Mouse (Mus musculus) heart, embryonic 10.5 days (tissue): Measurements from ENCODE around the gene Matk. TPM values are rescaled to one million over a fixed set of nuclear protein-coding genes. Genes with fewer than 3 reads are reported as not detected.
A peak's percentile ranks its signal among the peaks of the same experiment; 100 is the strongest.

Experiments
- DNase-seq: peaks from one replicate; pipeline ENCODE4 v3.0.0-alpha.2; 2017; ENCODE audit warnings: low spot score
- H3K27ac ChIP-seq: fragments of 300-500 bp; sonication (generic); 2 replicates; pipeline ENCODE4 v1.5.1; 2016; ENCODE audit warnings: mild to moderate bottlenecking
- H3K27me3 ChIP-seq: fragments of 300-500 bp; sonication (generic); 2 replicates; pipeline ENCODE4 v1.6.1; 2016; ENCODE audit warnings: mild to moderate bottlenecking; ENCODE audit not compliant: poor library complexity, insufficient read depth, severe bottlenecking
- H3K36me3 ChIP-seq: fragments of 300-500 bp; sonication (generic); 2 replicates; pipeline ENCODE4 v1.6.1; 2016; ENCODE audit warnings: mild to moderate bottlenecking, moderate library complexity
- H3K4me1 ChIP-seq: fragments of 300-500 bp; sonication (generic); 2 replicates; pipeline ENCODE4 v1.6.1; 2016; ENCODE audit warnings: mild to moderate bottlenecking
- H3K4me3 ChIP-seq: fragments of 300-500 bp; sonication (generic); 2 replicates; pipeline ENCODE4 v1.5.1; 2016; ENCODE audit warnings: mild to moderate bottlenecking, moderate library complexity
- H3K9me3 ChIP-seq: fragments of 300-500 bp; sonication (generic); 2 replicates; pipeline ENCODE4 v1.6.1; 2016; ENCODE audit warnings: mild to moderate bottlenecking, moderate library complexity
- WGBS: fragments of 180-500 bp; shearing (Covaris S2); methylation state at CpG from one replicate; pipeline ENCODE4 v1.1.7; 2016; 5-methylcytosine and 5-hydroxymethylcytosine counted together
- polyA plus RNA-seq: library from polyadenylated mRNA; unstranded; fragments of >200 nt; fragmentation: Nextera tagmentation; extraction: Ambion mirVana; gene quantifications from 2 replicates; pipeline ENCODE4 v1.2.1, GENCODE M21; 2016

Gene Matk
- polyA plus RNA-seq, 1 experiment from 2014 or later, result 2.2 TPM

- H3K36me3 ChIP-seq, result peaks cover 15% of the 10 kb centered on the region
- no peak for DNase-seq
- H3K4me3 ChIP-seq, result no peak overlapping the region
- H3K9me3 ChIP-seq, result no peaks in the 10 kb centered on the region
- 73% methylated on average over 22 of the region's 22 CpGs for WGBS
- peaks cover 60% of the 10 kb centered on the region for H3K27me3 ChIP-seq
- no peak overlapping the region for H3K27ac ChIP-seq
- H3K4me1 ChIP-seq, result peaks cover 16% of the 10 kb centered on the region
Measured at GRCm38 (mm10) chr10:81277676-81278075, 24.9 kb downstream of the Matk start.

- no peak overlapping the region; the same call in 1 of the 2 replicates for H3K4me3 ChIP-seq
- H3K9me3 ChIP-seq, result no peaks in the 10 kb centered on the region
- no peaks in the 10 kb centered on the region; the same call in 1 of the 2 replicates for H3K36me3 ChIP-seq
- no peak for DNase-seq
- peaks cover 78% of the 10 kb centered on the region for H3K27me3 ChIP-seq
- peak overlapping the region; percentile 44; the same call in 1 of the 2 replicates for H3K27ac ChIP-seq
- peaks cover 16% of the 10 kb centered on the region for H3K4me1 ChIP-seq
- 32% methylated on average over 10 of the region's 10 CpGs for whole genome bisulfite sequencing
Measured at GRCm38 (mm10) chr10:81279496-81279895, 26.8 kb downstream of the Matk start.

- H3K27ac ChIP-seq, result no peak overlapping the region
- no peak for DNase-seq
- H3K9me3 ChIP-seq, result no peaks in the 10 kb centered on the region
- no peak overlapping the region for H3K4me3 ChIP-seq
- H3K36me3 ChIP-seq, result no peaks in the 10 kb centered on the region; the same call in 1 of the 2 replicates
- H3K27me3 ChIP-seq, result peaks cover 83% of the 10 kb centered on the region
- WGBS, result 42% methylated on average over 6 of the region's 6 CpGs
- peaks cover 30% of the 10 kb centered on the region for H3K4me1 ChIP-seq
Measured at GRCm38 (mm10) chr10:81284189-81284588, 31.5 kb downstream of the Matk start.

- DNase-seq, result no peak
- Histone ChIP-seq H3K4me3 (peak overlapping the region; percentile 55; the same call in 1 of the 2 replicates), H3K4me1 (peaks cover 29% of the 10 kb centered on the region), H3K9me3 (no peaks in the 10 kb centered on the region), H3K27ac (no peak overlapping the region), H3K36me3 (no peaks in the 10 kb centered on the region; the same call in 1 of the 2 replicates), H3K27me3 (peaks cover 83% of the 10 kb centered on the region)
- WGBS, result 9% methylated on average over 17 of the region's 17 CpGs
Measured at GRCm38 (mm10) chr10:81284719-81285118, 32.0 kb downstream of the Matk start.

- peak; percentile 96 for DNase-seq
- Histone ChIP-seq H3K27ac (peak overlapping the region; percentile 84), H3K27me3 (peaks cover 83% of the 10 kb centered on the region), H3K4me1 (peaks cover 29% of the 10 kb centered on the region), H3K4me3 (peak overlapping the region; percentile 55), H3K9me3 (no peaks in the 10 kb centered on the region), H3K36me3 (no peaks in the 10 kb centered on the region)
- WGBS, result 2% methylated on average over 54 of the region's 54 CpGs
Measured at GRCm38 (mm10) chr10:81285694-81286450, 33.1 kb downstream of the Matk start.

- no peak overlapping the region for H3K4me3 ChIP-seq
- peaks cover 83% of the 10 kb centered on the region for H3K27me3 ChIP-seq
- peaks cover 30% of the 10 kb centered on the region for H3K4me1 ChIP-seq
- H3K27ac ChIP-seq, result no peak overlapping the region
- DNase-seq, result no peak
- no peaks in the 10 kb centered on the region for H3K36me3 ChIP-seq
- H3K9me3 ChIP-seq, result no peaks in the 10 kb centered on the region
- WGBS, result 38% methylated on average over 6 of the region's 6 CpGs
Measured at GRCm38 (mm10) chr10:81286586-81286985, 33.9 kb downstream of the Matk start.

- Histone ChIP-seq H3K27me3 (peaks cover 80% of the 10 kb centered on the region), H3K36me3 (no peaks in the 10 kb centered on the region), H3K4me1 (peaks cover 30% of the 10 kb centered on the region), H3K4me3 (no peak overlapping the region), H3K9me3 (no peaks in the 10 kb centered on the region), H3K27ac (no peak overlapping the region)
- WGBS, result 49% methylated on average over 8 of the region's 8 CpGs
- DNase-seq, result no peak
Measured at GRCm38 (mm10) chr10:81287513-81288157, 34.9 kb downstream of the Matk start.

GRCm38 (mm10) chr10:81288601-81289000 lies 35.9 kb downstream of the Matk start:
- Histone ChIP-seq H3K4me1 (peaks cover 37% of the 10 kb centered on the region), H3K27ac (no peak overlapping the region), H3K36me3 (no peaks in the 10 kb centered on the region), H3K27me3 (peaks cover 70% of the 10 kb centered on the region), H3K9me3 (no peaks in the 10 kb centered on the region), H3K4me3 (0 out of 2 replicates have a peak overlapping the region, but pooled peaks have one; percentile 3)
- no peak for DNase-seq
- 24% methylated on average over 6 of the region's 6 CpGs for WGBS

GRCm38 (mm10) chr10:81289278-81289677 lies 36.5 kb downstream of the Matk start:
- H3K36me3 ChIP-seq, result no peaks in the 10 kb centered on the region
- no peak overlapping the region; the same call in 1 of the 2 replicates for H3K4me3 ChIP-seq
- no peak overlapping the region for H3K27ac ChIP-seq
- 4% methylated on average over 7 of the region's 7 CpGs for WGBS
- peaks cover 44% of the 10 kb centered on the region for H3K4me1 ChIP-seq
- H3K27me3 ChIP-seq, result peaks cover 63% of the 10 kb centered on the region
- no peaks in the 10 kb centered on the region for H3K9me3 ChIP-seq
- peak; percentile 86 for DNase-seq

- no peaks in the 10 kb centered on the region for H3K9me3 ChIP-seq
- H3K27me3 ChIP-seq, result peaks cover 58% of the 10 kb centered on the region
- H3K36me3 ChIP-seq, result no peaks in the 10 kb centered on the region
- H3K4me3 ChIP-seq, result 0 out of 2 replicates have a peak overlapping the region, but pooled peaks have one; percentile 1
- no peak overlapping the region for H3K27ac ChIP-seq
- WGBS, result 59% methylated on average over 14 of the region's 14 CpGs
- peaks cover 47% of the 10 kb centered on the region for H3K4me1 ChIP-seq
- no peak for DNase-seq
Measured at GRCm38 (mm10) chr10:81289811-81290210, 37.1 kb downstream of the Matk start.

GRCm38 (mm10) chr10:81290698-81291460 lies 38.1 kb downstream of the Matk start:
- no peak for DNase-seq

GRCm38 (mm10) chr10:81291511-81292104 lies 38.9 kb downstream of the Matk start, which contains the start of gene Tjp3:
Gene Tjp3 (minus strand): TSS chr10:81291581.
- H3K27ac ChIP-seq, result no peak within 1 kb of the TSS
- DNase-seq, result no peak
- peaks cover 46% of the 10 kb centered on the region for H3K4me1 ChIP-seq
- H3K4me3 ChIP-seq, result peak within 1 kb of the TSS; percentile 79; the same call in 1 of the 2 replicates
- H3K36me3 ChIP-seq, result peaks cover 6% of the 10 kb centered on the region; the same call in 1 of the 2 replicates
- 71% methylated on average over 9 of the region's 9 CpGs for WGBS
- no peaks in the 10 kb centered on the region for H3K9me3 ChIP-seq
- peaks cover 46% of the 10 kb centered on the region for H3K27me3 ChIP-seq

More at GRCm38 (mm10) chr10:81290698-81291460, 38.1 kb downstream of the Matk start:
- H3K36me3 ChIP-seq, result peaks cover 3% of the 10 kb centered on the region; the same call in 1 of the 2 replicates
- no peak overlapping the region for H3K4me3 ChIP-seq
- 23% methylated on average over 24 of the region's 24 CpGs for WGBS
- peaks cover 49% of the 10 kb centered on the region for H3K27me3 ChIP-seq
- peaks cover 48% of the 10 kb centered on the region for H3K4me1 ChIP-seq
- no peaks in the 10 kb centered on the region for H3K9me3 ChIP-seq
- H3K27ac ChIP-seq, result no peak overlapping the region
